Mouse (Mus musculus) neural tube, embryonic 12.5 days (tissue): ENCODE results near the gene Ugt1a6a. TPM values are rescaled to one million over a fixed set of nuclear protein-coding genes. Genes with fewer than 3 reads are reported as not detected.

ENCODE experiments used
- ATAC-seq: fragments of 200-750 bp; cut with Nextera tagmentation; 2 replicates; pipeline ENCODE4 v1.8.0; 2017; ENCODE audit warnings: low read depth, mild to moderate bottlenecking, moderate TSS enrichment, moderate library complexity; ENCODE audit not compliant: low FRiP score
- H3K27ac ChIP-seq: fragments of 300-500 bp; sonication (generic); 2 replicates; pipeline ENCODE4 v1.5.1; 2016
- H3K27me3 ChIP-seq: fragments of 300-500 bp; sonication (generic); replicated peaks from 2 replicates; pipeline ENCODE4 v1.6.1; 2016; ENCODE audit warnings: mild to moderate bottlenecking
- H3K36me3 ChIP-seq: fragments of 300-500 bp; sonication (generic); 2 replicates; pipeline ENCODE4 v1.6.1; 2016; ENCODE audit warnings: mild to moderate bottlenecking
- H3K4me1 ChIP-seq: fragments of 300-500 bp; sonication (generic); 2 replicates; pipeline ENCODE4 v1.6.1; 2016
- H3K4me2 ChIP-seq: fragments of 300-500 bp; sonication (generic); replicated peaks from 2 replicates; pipeline ENCODE4 v1.6.1; 2016; ENCODE audit warnings: mild to moderate bottlenecking
- H3K4me3 ChIP-seq: fragments of 300-500 bp; sonication (generic); 2 replicates; pipeline ENCODE4 v1.5.1; 2016
- H3K9ac ChIP-seq: fragments of 300-500 bp; sonication (generic); 2 replicates; pipeline ENCODE4 v1.6.1; 2016; ENCODE audit warnings: mild to moderate bottlenecking
- H3K9me3 ChIP-seq: fragments of 300-500 bp; sonication (generic); 2 replicates; pipeline ENCODE4 v1.6.1; 2016; ENCODE audit warnings: mild to moderate bottlenecking
- WGBS: fragments of 180-500 bp; shearing (Covaris S2); methylation state at CpG from one replicate; pipeline ENCODE4 v1.1.7; 2016; 5-methylcytosine and 5-hydroxymethylcytosine counted together
- polyA plus RNA-seq: library from polyadenylated mRNA; unstranded; fragments of >200 nt; fragmentation: Nextera tagmentation; extraction: Ambion mirVana; gene quantifications from 2 replicates; pipeline ENCODE4 v1.2.1, GENCODE M21; 2016

The Ugt1a6a gene
- polyA plus RNA-seq, 1 experiment from 2014 or later: 0.65 TPM

- no peak overlapping the region for H3K9ac ChIP-seq
- H3K27ac ChIP-seq: no peak overlapping the region
- H3K4me3 ChIP-seq: no peak overlapping the region
- H3K27me3 ChIP-seq: no peaks in the 10 kb centered on the region
- H3K36me3 ChIP-seq: no peaks in the 10 kb centered on the region
- peaks cover 71% of the 10 kb centered on the region for H3K9me3 ChIP-seq
- no peak overlapping the region for H3K4me2 ChIP-seq
- WGBS: 59% methylated on average over 2 of the region's 2 CpGs
- no peak for ATAC-seq
- H3K4me1 ChIP-seq: no peaks in the 10 kb centered on the region
These were observed 92.9 kb downstream of the Ugt1a6a start for GRCm38 (mm10) chr1:88227482-88227881.

GRCm38 (mm10) chr1:88228121-88228520 lies 93.5 kb downstream of the Ugt1a6a start:
- ATAC-seq: no peak
- 68% methylated on average over 7 of the region's 7 CpGs for WGBS

GRCm38 (mm10) chr1:88229566-88229965 lies 95.0 kb downstream of the Ugt1a6a start:
- no peak overlapping the region for H3K9ac ChIP-seq
- H3K4me1 ChIP-seq: no peaks in the 10 kb centered on the region
- 79% methylated on average over 3 of the region's 3 CpGs for WGBS
- no peaks in the 10 kb centered on the region for H3K36me3 ChIP-seq
- H3K27ac ChIP-seq: no peak overlapping the region
- H3K27me3 ChIP-seq: no peaks in the 10 kb centered on the region
- H3K9me3 ChIP-seq: peaks cover 92% of the 10 kb centered on the region
- no peak overlapping the region for H3K4me2 ChIP-seq
- no peak for ATAC-seq
- no peak overlapping the region for H3K4me3 ChIP-seq

More at GRCm38 (mm10) chr1:88228121-88228520, 93.5 kb downstream of the Ugt1a6a start:
- Histone ChIP-seq H3K4me1 (no peaks in the 10 kb centered on the region), H3K27ac (no peak overlapping the region), H3K9me3 (peaks cover 77% of the 10 kb centered on the region), H3K4me3 (no peak overlapping the region), H3K9ac (no peak overlapping the region), H3K4me2 (no peak overlapping the region), H3K36me3 (no peaks in the 10 kb centered on the region), H3K27me3 (no peaks in the 10 kb centered on the region)

- no peaks in the 10 kb centered on the region for H3K27me3 ChIP-seq
- H3K4me2 ChIP-seq: no peak overlapping the region
- no peak overlapping the region for H3K4me3 ChIP-seq
- H3K4me1 ChIP-seq: no peaks in the 10 kb centered on the region
- WGBS: 87% methylated on average over 5 of the region's 5 CpGs
- no peaks in the 10 kb centered on the region for H3K36me3 ChIP-seq
- H3K27ac ChIP-seq: no peak overlapping the region
- no peak for ATAC-seq
- H3K9ac ChIP-seq: no peak overlapping the region
- H3K9me3 ChIP-seq: peaks cover 96% of the 10 kb centered on the region
These were observed 95.4 kb downstream of the Ugt1a6a start for GRCm38 (mm10) chr1:88229986-88230385.

GRCm38 (mm10) chr1:88230421-88230820 lies 95.8 kb downstream of the Ugt1a6a start:
- no peak for ATAC-seq
- Histone ChIP-seq H3K9me3 (peaks cover 98% of the 10 kb centered on the region), H3K4me2 (no peak overlapping the region), H3K27ac (no peak overlapping the region), H3K27me3 (no peaks in the 10 kb centered on the region), H3K9ac (no peak overlapping the region), H3K4me1 (no peaks in the 10 kb centered on the region), H3K4me3 (no peak overlapping the region), H3K36me3 (no peaks in the 10 kb centered on the region)
- WGBS: 71% methylated on average over 7 of the region's 7 CpGs

- Histone ChIP-seq H3K9ac (no peak overlapping the region), H3K36me3 (no peaks in the 10 kb centered on the region), H3K27ac (no peak overlapping the region), H3K4me3 (no peak overlapping the region), H3K4me1 (no peaks in the 10 kb centered on the region), H3K27me3 (no peaks in the 10 kb centered on the region), H3K4me2 (no peak overlapping the region), H3K9me3 (peaks cover 99% of the 10 kb centered on the region)
- 77% methylated on average over 6 of the region's 6 CpGs for whole genome bisulfite sequencing
- ATAC-seq: no peak
These were observed 96.6 kb downstream of the Ugt1a6a start for GRCm38 (mm10) chr1:88230981-88231802.

GRCm38 (mm10) chr1:88231803-88232499 lies 97.3 kb downstream of the Ugt1a6a start:
- no peaks in the 10 kb centered on the region for H3K27me3 ChIP-seq
- H3K4me2 ChIP-seq: no peak overlapping the region
- H3K9ac ChIP-seq: no peak overlapping the region
- ATAC-seq: no peak
- H3K4me1 ChIP-seq: no peaks in the 10 kb centered on the region
- H3K4me3 ChIP-seq: no peak overlapping the region
- H3K36me3 ChIP-seq: no peaks in the 10 kb centered on the region
- H3K27ac ChIP-seq: no peak overlapping the region
- 69% methylated on average over 7 of the region's 7 CpGs for WGBS
- peaks cover 97% of the 10 kb centered on the region for H3K9me3 ChIP-seq

- H3K27me3 ChIP-seq: no peaks in the 10 kb centered on the region
- no peaks in the 10 kb centered on the region for H3K4me1 ChIP-seq
- ATAC-seq: no peak
- no peak overlapping the region for H3K4me2 ChIP-seq
- peaks cover 97% of the 10 kb centered on the region for H3K9me3 ChIP-seq
- 54% methylated on average over 3 of the region's 3 CpGs for whole genome bisulfite sequencing
- H3K9ac ChIP-seq: no peak overlapping the region
- no peak overlapping the region for H3K4me3 ChIP-seq
- H3K27ac ChIP-seq: no peak overlapping the region
- no peaks in the 10 kb centered on the region for H3K36me3 ChIP-seq
These were observed 98.2 kb downstream of the Ugt1a6a start for GRCm38 (mm10) chr1:88232664-88233380.

GRCm38 (mm10) chr1:88233421-88234247 lies 99.0 kb downstream of the Ugt1a6a start:
- Histone ChIP-seq H3K4me2 (no peak overlapping the region), H3K27ac (no peak overlapping the region), H3K27me3 (no peaks in the 10 kb centered on the region), H3K4me1 (no peaks in the 10 kb centered on the region), H3K9ac (no peak overlapping the region), H3K4me3 (no peak overlapping the region), H3K36me3 (no peaks in the 10 kb centered on the region), H3K9me3 (peaks cover 97% of the 10 kb centered on the region)
- WGBS: 71% methylated on average over 14 of the region's 14 CpGs
- ATAC-seq: no peak

GRCm38 (mm10) chr1:88234248-88234610 lies 99.6 kb downstream of the Ugt1a6a start:
- no peak overlapping the region for H3K4me3 ChIP-seq
- no peaks in the 10 kb centered on the region for H3K36me3 ChIP-seq
- peaks cover 97% of the 10 kb centered on the region for H3K9me3 ChIP-seq
- WGBS: 68% methylated on average over 4 of the region's 4 CpGs
- no peak for ATAC-seq
- H3K27ac ChIP-seq: no peak overlapping the region
- H3K9ac ChIP-seq: no peak overlapping the region
- no peaks in the 10 kb centered on the region for H3K27me3 ChIP-seq
- no peaks in the 10 kb centered on the region for H3K4me1 ChIP-seq
- H3K4me2 ChIP-seq: no peak overlapping the region

GRCm38 (mm10) chr1:88234646-88235045 lies 100.0 kb downstream of the Ugt1a6a start:
- no peak for ATAC-seq
- H3K4me2 ChIP-seq: no peak overlapping the region
- no peaks in the 10 kb centered on the region for H3K36me3 ChIP-seq
- peaks cover 97% of the 10 kb centered on the region for H3K9me3 ChIP-seq
- H3K4me1 ChIP-seq: no peaks in the 10 kb centered on the region
- H3K4me3 ChIP-seq: no peak overlapping the region
- 44% methylated on average over 5 of the region's 5 CpGs for WGBS
- no peak overlapping the region for H3K27ac ChIP-seq
- H3K27me3 ChIP-seq: no peaks in the 10 kb centered on the region
- H3K9ac ChIP-seq: no peak overlapping the region
